Mouse (Mus musculus) R1 (cell line): ENCODE measurements at regions not wholly inside any gene's neighbourhood (a gene's known extent, or its start where the extent isn't known, plus 50 kb on each side); places are given as distances from the start of the nearest gene placed in this dataset.

Experiments used
- DNase-seq: peaks from one replicate; pipeline ENCODE4 v3.0.0-alpha.2; 2018; ENCODE audit warnings: low read depth, low spot score

DNA sequence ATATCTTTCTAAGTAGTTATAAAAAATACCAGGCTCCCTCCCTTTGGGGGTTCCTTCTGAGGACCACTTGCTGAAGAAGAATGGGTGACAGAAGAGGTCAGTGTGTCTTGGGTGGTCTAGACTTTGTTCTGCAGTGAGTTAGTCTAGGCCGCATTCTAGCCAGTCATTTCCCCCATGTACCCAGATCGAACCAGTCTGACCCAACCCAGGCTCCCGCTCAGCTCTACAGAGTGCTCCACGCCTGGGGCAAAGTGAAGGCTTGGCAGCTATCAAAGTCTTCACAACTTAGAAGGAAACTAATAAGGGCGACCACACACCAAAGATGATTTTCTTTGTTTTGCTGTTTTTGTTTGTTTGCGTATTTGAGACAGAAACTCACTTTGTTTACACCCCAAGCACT lies 92.4 kb upstream of the Marcks start:
- peak; percentile 48 for DNase-seq

DNA sequence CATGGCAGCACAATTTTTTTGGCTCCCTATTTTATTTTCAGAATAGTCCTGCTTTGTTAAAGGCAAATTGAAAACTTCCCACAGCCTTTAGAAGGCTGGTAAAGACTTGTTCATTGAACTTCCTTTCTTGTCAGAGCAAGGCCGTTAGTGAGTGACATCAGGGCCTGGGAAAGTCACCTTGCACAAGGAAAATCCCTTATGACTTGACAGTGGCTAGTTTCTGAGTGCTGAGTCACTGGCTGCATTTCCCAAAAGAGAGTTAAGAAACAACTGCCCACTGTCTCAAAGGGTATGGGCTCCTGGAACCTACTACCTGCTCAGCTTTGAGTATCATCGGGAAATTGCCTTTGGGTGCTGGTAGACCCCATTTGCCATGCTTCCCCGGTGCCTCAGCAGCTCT lies 89.2 kb upstream of the Marcks start:
- DNase-seq: no peak

DNA sequence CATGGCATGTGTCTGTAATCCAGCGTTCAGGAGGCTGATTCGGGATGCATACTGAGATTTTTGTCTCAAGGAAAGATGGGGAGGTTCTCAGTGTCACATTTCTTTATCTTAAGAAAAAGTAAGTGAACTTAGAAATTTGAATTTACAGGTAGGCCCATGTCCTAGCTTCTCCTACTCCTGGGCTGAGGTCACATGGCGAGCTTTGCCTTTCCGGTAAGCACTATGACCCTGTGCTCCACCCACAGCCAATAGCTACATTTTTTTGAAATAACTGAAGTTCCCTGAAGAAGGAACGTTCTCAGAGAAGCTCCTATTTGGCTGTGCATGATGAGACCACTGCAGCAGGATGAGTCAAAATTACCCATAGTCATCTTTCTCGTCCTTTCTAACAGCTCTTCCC lies 83.0 kb upstream of the Marcks start:
- DNase-seq: no peak

DNA sequence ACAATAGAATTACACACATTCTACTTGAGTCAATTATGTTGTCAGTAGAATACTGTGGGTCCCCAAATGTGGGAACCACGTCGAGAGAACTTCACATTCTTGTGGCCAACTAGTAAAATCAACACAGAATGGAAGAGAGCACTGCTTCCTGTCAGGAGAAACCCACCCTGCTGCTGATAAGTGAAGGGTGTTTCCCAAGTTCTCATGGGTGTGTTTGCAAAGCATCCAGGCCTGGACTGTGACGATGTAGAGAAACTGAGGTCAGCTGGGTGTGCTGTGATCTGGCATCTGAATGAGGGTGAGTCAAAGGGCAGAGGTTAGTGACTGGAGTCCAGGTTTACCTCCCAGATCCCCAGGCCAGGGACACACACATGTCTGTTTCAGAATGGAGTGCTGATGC lies 81.7 kb upstream of the Marcks start:
- no peak for DNase-seq

DNA sequence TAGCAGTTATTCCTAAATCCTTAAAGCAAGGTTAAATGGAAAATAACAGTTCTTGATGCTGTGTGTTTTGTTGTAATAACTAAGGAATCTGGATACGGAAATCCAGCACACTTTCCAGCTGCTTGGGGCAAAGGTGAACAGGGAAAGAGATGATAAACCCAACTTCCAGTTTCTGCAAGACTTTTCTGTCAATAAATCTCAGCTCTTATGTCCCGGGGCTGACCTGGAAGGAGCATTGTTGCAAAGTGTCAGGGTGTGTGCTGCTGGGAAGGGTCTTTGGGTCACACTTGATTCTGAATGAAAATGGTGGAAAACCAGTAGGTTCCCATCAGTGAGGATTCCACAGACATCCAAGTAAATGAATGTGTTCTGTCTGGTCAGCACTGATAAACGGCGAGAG lies 81.2 kb upstream of the Marcks start:
- DNase-seq: no peak

DNA sequence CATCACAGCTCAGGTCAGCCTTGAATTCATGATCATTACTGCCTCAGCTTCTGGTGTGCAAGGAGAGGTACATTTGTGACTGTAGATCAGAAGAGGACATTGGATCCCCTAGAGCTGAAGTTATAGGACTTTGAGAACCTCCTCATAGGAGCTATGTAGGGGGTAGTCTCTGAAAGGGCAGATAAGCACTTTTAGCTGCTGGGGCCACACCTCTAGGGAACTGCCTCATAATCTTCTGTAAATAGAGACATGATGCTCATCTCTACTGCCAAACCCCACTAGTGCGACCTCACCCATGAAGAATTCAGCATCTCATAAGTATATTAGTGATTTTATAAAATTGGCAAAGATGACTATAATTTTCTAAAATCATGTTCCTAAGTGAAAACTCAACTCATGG lies 80.7 kb upstream of the Marcks start:
- DNase-seq: no peak

DNA sequence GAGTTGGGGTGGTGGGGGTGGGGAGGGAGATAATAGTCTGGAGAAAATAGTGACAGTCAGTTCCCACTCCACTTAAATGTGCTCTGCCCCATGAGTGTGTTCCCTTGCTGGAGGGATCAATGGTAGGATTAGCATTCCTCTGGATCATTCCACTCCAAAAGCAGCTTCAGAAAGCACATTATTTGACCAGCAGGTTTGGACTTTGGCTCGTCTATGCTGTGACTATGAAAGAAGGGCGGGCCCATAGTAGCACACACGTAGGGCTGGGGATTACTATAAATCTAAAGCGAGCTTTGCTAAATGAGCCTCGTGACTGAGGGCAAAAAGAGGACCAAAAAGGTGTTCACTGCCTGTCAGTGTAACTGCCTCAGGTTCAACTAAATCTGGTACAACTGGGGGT lies 75.9 kb upstream of the Marcks start:
- DNase-seq: peak; percentile 18

DNA sequence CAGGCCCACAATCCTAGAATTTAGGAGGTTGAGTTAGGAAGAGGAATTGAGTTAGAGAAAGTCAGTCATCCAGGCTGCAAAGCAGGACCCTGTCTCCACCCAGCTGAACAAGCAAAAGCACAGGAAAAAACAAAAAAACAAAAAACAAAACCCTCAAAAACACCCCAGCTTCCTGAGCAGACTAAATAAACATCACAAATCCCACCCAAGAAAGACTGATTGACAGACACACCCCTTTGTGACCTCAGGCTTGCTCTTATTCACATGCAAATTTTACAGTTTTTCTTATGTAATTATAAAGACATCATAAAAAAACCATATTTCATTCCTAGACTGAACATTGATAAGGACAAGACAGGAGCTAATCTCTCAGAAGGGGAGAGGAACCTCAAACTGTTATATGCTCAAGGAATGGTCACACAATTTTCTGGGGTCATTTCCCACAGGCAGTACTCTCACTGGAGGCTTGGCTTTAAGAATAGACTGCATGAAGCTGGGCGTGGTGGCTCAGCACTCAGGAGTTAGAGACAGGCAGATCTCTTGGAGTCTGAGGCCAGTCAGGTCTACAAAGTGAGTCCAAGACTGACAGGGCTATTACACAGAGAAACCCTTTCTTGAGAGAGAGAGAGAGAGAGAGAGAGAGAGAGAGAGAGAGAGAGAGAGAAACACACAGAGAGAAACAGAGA lies 73.8 kb upstream of the Marcks start:
- peak; percentile 74 for DNase-seq

DNA sequence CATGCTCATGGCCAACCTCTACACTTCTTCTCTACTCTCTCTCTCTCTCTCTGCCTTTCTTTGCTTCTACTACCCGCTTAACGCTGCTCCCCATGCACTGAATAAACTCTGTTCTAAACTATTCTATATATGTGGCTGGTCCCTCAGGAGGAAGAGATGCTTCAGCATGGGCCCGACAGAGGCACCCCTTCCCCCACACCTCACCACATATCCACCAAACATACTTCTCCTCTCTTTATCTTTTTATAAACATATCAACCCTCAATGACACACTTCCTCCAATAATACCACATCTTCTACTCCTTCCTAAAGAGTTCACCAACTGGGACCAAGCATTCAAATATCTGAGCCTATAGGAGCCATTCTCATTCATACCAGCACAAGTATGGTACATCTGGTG lies 72.6 kb upstream of the Marcks start:
- DNase-seq: no peak

DNA sequence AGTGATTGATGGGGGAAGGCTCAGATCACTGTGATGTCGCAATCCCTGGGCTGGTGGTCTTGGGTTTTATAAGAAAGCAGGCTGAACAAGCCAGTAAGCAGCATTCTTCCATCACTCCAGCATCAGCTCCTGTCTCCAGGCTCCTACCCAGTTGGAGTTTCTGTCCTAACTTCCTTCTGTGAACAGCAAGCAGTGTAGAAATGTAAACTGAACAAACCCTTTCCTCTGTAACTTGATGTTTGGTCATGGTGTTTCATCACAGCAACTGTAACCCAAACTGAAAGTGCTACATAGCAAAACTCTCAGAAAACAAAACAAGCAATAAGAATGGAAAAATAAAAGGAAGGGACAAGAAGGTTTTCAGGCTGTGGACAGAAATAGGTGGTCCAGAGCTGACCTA lies 71.5 kb upstream of the Marcks start:
- no peak for DNase-seq

DNA sequence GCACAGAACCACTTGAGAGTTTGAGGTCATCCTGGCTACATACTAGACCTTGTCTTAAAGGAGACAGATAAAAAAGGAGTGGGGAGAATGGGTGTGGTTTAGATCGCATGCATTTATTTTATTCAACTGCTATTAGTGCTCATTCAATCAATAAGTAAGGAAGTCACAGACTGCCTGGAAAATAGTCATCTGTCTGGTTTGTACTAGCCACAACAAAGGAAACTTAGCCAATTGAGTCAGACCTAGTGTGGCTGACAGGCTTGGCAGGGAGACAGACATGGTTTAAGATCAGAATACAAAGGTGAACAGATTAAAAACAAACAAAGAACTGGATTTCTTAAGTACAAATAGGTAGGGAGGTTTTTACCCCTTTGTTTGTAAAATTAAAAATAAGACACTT lies 68.3 kb upstream of the Marcks start:
- no peak for DNase-seq

DNA sequence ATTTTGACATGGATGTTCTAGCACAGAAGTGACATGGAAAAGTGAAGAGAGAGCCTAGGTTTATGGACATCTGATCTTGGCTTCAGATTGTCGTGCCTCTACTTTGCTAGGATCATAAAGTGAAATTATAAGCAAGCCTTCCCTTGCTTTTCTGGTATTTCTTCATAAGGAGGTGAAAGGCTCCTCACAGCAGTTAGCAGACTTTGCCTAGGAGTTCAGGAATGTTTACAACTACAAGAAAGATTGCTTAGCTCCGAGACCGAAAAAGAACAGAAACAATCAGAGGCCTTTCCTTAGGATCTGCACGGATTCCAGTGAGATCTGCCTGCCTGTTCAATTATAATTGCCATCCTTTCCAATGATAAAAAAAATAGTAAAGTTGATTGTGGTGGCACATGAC lies 67.8 kb upstream of the Marcks start:
- DNase-seq: no peak

DNA sequence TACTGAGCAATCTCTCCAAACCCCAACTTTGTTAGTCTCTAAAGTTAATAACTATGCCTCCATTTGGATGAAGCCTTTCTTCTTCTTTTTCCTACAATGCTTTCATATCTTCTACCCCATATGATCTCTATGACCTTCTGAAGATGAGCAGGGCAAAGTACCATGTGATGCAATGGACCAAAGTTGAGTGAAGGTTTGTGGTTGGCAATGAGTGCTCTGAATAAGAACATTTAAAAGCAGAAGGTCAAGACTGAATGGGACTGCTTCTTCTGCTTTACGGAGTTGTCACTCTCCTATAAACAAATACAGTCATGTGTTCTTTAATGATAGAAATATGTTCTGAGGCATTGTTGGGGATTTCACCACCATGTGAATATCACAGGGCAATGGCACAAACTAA lies 65.0 kb upstream of the Marcks start:
- no peak for DNase-seq

DNA sequence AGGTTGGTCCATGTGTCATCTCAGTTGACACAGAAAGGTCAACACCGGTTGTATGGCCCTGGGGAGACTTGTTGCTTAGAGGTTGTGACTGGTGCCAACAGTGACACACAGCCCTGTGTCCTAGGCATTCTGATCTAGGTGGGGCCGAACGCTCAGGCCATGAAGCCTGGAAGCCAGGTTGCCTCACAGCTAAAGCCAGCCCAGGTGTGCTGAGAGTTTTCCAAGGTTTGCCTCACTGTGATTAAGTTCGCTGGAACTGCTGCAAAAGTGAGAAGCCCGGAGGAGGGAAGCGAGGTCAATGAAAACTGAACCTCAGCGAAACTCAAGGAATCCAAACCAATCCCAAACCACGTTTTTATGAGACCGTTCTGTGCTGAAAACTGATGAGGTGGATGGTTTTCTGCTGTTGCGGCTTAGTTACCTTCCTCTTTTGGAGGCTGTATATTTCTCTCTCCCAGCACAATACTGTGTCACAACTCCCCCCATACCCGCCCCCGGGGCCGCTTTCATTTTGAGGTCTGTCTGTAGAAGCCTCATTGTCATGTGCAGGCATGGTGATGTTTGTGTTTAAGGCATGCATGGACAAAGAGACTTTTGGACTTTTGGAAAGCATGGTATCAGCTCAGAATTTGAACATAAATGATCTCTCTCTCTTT lies 56.2 kb upstream of the Marcks start:
- DNase-seq: no peak

DNA sequence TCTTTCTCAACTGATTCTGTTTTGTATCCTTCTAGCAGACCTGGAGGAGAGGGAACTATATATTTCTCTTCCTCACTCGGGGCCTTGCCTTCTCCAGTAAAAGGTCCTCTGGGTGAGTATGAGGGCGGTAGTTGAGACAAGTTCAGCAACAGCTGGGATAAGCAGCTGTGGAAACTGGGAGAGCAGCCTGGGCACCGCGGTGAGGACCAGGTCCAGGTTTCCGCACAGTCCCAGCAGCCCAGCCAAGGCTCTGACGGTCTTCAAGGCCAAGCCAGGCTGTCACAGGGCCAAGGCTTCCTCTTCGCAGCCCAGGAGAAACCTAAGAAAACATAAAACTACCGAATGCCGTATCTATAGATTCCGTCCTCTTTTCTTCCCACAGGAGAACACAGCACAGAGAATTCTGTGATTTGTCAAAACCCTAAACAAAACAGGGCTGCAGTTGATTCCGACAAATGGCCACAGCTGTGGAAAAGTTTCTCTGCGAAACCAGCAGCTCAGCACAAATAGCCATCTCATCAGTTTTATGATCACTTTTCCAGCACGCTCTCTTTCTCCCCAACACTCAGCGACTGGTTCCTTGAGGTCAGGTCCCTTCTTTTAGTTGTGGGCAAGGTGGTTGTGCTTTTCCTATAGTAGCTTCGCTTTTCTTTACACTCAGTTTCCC lies 55.5 kb upstream of the Marcks start:
- DNase-seq: no peak

DNA sequence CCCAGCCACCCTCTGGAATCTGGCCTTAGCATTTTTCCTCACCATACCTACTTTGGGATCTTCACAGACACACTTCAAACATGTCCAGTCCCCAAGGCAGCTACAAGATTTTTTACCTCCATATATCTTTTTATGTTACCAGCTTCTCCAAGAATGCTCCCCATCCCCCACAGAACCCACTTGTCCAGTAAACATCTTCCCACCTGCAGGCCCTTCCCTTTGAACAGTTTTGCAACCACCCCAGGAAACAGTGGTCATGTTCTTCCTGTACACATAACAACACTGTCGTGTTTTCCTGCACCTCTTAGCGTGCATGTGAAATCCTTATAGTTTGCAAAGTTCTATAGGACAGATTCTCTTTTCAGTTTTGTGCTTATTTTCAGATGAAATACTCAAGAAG lies 53.9 kb upstream of the Marcks start:
- DNase-seq: no peak

DNA sequence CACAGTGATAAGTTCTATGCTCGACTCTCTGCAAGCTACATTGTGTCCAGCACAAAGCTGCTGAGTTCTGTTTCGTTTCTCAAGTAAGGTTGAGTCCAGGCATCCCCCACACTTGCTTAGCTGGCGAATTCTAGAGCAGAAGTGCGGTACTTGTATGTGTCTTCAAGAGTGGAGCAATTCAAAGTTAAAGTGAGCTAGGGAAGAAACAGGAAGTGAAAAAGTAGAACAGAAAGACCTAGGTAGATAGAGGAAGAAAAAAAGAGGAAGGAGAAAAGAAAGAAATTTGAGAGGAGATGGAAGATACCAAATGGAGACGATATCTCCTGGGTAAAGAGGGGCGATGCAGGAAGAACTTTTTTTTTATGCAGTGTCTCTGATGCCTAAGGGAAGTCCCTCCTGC lies 51.4 kb upstream of the Marcks start:
- no peak for DNase-seq
